Mouse (Mus musculus): Measurements from ENCODE around the gene Slc25a51. TPM values are rescaled to one million over a fixed set of nuclear protein-coding genes. Genes with fewer than 3 reads are reported as not detected.

Gene Slc25a51
- 69.5 and 73.3 TPM in 2 replicates for polyA plus RNA-seq (2015; fragmentation: Nextera tagmentation; extraction: Ambion mirVana)

DNA sequence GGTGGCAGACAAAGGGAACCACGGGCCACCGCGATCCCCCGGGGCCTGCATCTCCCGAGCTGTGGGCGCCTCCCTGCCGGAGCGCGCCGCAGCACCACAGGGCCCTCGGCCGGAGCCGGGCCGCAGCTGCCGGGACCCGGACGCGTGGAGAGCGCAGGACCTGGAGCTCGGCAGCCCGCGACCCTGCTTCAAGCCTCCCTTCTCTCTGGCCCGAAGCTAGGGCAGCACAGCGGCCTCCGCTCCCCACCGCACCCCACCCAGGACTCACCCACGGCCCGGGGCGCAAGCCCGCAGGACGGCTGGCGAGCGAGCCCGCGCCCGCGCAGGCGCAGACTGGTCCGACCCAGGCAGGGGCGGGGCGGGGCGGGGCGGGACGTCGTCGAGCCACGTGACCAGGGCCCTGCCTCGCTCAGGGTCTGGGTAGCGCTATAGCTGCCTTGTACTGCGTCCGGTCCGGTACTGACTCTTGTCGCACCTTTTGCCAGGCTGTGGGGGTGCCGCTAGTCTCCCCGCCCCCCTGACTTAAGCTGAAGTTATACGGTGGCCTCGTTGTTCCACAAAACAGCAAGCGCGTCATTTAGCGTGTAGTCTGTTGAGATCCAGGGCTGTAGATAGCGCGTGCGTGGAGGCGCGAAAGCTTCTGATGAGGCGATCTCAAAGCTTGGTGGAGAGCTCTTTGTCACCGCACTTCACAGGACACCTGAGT is at the start of gene Slc25a51:
Gene Slc25a51, minus strand, starts transcription at position 340 of the 706 bp plus-strand sequence.
- Histone ChIP-seq H3K36me3 (peaks cover 4% of the 10 kb centered on the region), H3K4me1 (replicated peaks) (peaks cover 34% of the 10 kb centered on the region), H3K27me3 (no peaks in the 10 kb centered on the region), H3K4me3 (peak within 1 kb of the TSS; percentile 99), H3K9ac (peak within 1 kb of the TSS; percentile 98), H3K9me3 (no peaks in the 10 kb centered on the region), H3K27ac (replicated peaks) (peak within 1 kb of the TSS; percentile 96), H3K4me2 (peak within 1 kb of the TSS; percentile 96)
- WGBS: under 1% methylated on average over 44 of the region's 67 CpGs
- ATAC-seq (ENCODE audit: low FRiP score, low read depth): peak; percentile 98

DNA sequence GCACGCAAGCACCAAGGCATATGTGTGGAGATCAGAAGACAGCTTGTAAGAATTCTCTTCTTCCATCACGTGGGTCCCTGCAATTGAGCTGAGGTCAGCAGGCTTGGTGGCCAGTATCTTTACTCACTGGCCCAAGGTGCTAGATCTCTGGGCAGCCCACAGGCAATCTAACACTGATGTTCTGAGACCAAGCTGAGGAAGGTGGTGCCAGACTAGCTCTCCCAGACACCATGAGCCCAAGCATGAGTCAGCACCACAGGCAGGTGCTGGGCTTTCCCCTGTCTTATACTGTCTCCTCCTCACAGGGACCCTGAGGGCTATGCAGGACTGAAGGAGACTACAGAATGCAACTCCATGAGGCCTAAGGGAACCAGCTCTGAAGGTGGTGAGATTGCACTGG is 49.0 kb upstream of the Slc25a51 start:
- 91% methylated on average over 2 of the region's 2 CpGs for WGBS
- no peaks in the 10 kb centered on the region for H3K36me3 ChIP-seq
- no peak overlapping the region for H3K27ac ChIP-seq (replicated peaks)
- no peak for ATAC-seq (ENCODE audit: low FRiP score, low read depth)
- H3K27me3 ChIP-seq: no peaks in the 10 kb centered on the region
- H3K9me3 ChIP-seq: no peaks in the 10 kb centered on the region
- no peak overlapping the region for H3K4me3 ChIP-seq
- peaks cover 22% of the 10 kb centered on the region for H3K4me1 ChIP-seq (replicated peaks)
- no peak overlapping the region for H3K4me2 ChIP-seq
- H3K9ac ChIP-seq: no peak overlapping the region

DNA sequence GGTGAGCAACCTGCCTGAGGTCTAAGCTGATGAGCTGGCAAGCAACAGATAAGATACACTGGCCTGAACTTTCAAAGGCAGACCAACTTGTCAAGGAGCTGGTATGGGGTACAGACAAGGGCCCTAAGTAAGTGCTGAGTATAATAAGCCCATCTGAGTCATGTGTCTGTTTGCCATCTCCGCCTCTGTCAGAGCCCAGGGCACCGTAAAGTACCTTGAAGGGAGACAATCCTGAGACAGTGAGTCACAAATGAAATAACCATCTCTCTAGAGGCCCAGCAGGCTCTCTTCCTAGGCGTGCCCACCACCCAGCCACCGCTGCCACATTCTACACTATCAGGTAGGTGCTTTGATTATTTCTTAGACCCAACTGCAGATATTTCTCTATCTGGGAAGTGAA is 46.4 kb upstream of the Slc25a51 start:
- Histone ChIP-seq H3K4me2 (no peak overlapping the region), H3K9me3 (no peaks in the 10 kb centered on the region), H3K9ac (no peak overlapping the region), H3K27ac (replicated peaks) (no peak overlapping the region), H3K4me3 (no peak overlapping the region), H3K27me3 (no peaks in the 10 kb centered on the region), H3K4me1 (replicated peaks) (peaks cover 19% of the 10 kb centered on the region), H3K36me3 (no peaks in the 10 kb centered on the region)
- no peak for ATAC-seq (ENCODE audit: low FRiP score, low read depth)
- 88% methylated on average over 4 of the region's 4 CpGs for WGBS

DNA sequence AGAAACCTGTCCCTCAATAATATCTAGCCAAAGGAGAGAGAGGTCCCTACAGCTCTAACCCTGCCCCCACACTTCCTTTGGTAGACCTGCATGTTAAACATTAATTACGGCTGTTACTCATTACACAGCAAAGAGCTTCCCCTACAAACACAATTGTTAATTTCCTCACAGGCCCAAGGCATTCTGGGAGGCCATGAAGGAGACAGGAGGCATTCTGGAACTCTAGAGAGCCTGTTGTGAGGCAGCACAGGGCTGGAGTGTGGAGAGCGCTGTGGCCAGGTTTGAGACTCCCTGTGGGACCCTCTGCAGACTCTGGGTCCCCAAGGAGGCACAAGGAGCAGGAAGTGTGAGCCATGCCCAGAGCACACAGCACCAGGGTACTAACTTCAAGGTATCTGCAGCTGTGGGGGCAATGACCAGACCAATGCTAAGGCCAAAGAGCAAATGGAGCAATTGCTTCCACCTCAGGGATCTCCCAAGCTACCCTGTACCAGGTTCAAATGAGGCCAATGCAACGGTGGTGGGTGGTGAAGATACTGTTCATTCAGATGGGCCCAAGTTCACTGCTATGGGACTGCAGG is 44.8 kb upstream of the Slc25a51 start:
- Histone ChIP-seq H3K27me3 (no peaks in the 10 kb centered on the region), H3K36me3 (no peaks in the 10 kb centered on the region), H3K4me3 (no peak overlapping the region), H3K4me1 (replicated peaks) (peaks cover 29% of the 10 kb centered on the region), H3K9me3 (no peaks in the 10 kb centered on the region), H3K4me2 (no peak overlapping the region), H3K27ac (replicated peaks) (no peak overlapping the region), H3K9ac (no peak overlapping the region)
- ATAC-seq (ENCODE audit: low FRiP score, low read depth): no peak
- WGBS: 59% methylated on average over 3 of the region's 3 CpGs

DNA sequence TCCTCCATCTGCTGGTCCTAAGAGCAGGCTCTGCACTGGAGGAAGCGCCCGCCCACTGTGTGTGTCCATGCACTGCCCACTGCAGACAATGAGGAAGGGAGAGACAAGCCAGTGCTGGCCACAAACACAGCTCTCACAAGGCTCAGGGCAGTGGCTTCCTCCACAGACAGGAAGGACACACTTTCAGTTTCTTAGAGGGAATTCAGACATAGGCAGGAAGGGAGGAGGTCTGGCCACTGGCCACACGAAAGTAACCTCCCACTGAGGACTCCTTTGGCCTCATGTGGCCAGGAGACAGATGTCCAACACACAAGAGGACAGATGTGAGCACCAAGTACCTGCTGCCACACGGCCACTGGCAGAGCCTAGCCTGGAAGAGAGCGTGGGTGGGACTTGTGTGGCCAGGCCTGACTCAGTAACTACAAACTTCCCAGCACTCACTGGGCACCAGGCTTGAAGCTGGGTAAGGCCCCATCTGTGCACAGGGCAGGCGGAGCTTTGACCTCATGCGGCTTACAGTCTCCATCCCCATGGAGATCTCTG is 44.1 kb upstream of the Slc25a51 start:
- Histone ChIP-seq H3K27ac (replicated peaks) (no peak overlapping the region), H3K4me2 (no peak overlapping the region), H3K27me3 (no peaks in the 10 kb centered on the region), H3K4me3 (no peak overlapping the region), H3K9ac (no peak overlapping the region), H3K4me1 (replicated peaks) (peaks cover 29% of the 10 kb centered on the region), H3K36me3 (no peaks in the 10 kb centered on the region), H3K9me3 (no peaks in the 10 kb centered on the region)
- WGBS: 58% methylated on average over 7 of the region's 7 CpGs
- ATAC-seq (ENCODE audit: low FRiP score, low read depth): peak; percentile 25; the same call in 1 of the 2 replicates

DNA sequence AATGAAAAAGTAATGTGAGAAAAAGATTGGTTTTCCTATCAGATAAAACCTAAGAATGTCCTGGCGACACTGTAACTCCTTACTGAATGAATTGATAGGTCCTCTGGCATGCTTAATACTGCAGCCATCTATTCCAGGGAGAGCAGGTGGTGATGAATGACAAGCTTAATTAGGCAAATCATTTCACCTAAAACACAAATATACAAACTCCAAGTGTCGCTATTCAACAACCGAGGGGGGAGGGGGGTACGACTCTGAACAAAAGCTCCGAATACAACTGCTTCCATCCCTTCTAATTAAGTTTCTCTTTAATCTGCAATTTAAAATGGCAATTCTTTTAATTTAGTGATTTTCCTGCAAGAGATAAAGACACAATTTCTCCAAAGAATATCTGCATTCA is 40.4 kb upstream of the Slc25a51 start:
- WGBS: 47% methylated on average over 5 of the region's 5 CpGs
- Histone ChIP-seq H3K4me2 (no peak overlapping the region), H3K36me3 (no peaks in the 10 kb centered on the region), H3K27me3 (no peaks in the 10 kb centered on the region), H3K9me3 (no peaks in the 10 kb centered on the region), H3K27ac (replicated peaks) (no peak overlapping the region), H3K9ac (no peak overlapping the region), H3K4me1 (replicated peaks) (peaks cover 24% of the 10 kb centered on the region), H3K4me3 (no peak overlapping the region)
- ATAC-seq (ENCODE audit: low FRiP score, low read depth): no peak

DNA sequence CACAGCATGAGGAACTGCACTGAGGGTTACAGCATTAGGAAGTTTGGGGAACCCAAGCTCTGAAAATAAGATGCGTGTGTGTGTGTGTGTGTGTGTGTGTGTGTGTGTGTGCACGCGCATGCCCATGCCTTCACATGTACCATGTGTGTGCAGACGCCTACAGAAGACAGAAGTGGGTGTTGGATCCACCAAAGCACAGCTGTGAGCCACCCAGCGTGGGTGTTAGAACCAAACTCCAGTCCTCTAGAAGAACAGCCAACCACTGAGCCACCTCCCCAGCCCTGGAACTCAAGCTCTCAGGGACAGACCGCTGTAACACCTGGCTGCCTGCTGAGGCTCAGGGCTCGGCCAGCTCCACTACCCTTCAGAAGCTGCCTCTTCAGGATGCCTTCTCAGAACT is 39.9 kb upstream of the Slc25a51 start:
- Histone ChIP-seq H3K9me3 (no peaks in the 10 kb centered on the region), H3K4me2 (no peak overlapping the region), H3K4me3 (no peak overlapping the region), H3K36me3 (no peaks in the 10 kb centered on the region), H3K27me3 (no peaks in the 10 kb centered on the region), H3K9ac (no peak overlapping the region), H3K4me1 (replicated peaks) (peaks cover 21% of the 10 kb centered on the region), H3K27ac (replicated peaks) (no peak overlapping the region)
- WGBS: 79% methylated on average over 7 of the region's 7 CpGs
- ATAC-seq (ENCODE audit: low FRiP score, low read depth): no peak

DNA sequence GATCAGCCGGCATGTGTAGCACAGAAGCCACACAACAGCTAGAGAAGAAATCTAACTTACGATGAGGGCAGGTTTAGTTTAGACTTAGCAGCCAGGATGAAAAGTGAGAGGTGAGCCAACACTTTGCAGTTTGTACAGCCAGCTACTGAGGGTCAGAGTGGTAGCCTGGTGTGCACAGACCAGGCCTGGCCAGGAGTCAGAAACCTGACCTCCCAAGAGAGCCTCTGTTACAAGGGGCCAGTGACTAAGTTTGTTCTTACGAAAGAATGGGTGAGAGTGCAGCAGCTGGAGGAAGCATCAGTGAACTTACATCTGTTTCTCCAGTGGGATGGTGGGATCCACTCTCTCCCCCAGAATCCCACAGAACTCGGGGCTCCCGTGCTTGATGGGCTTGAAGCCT is 38.6 kb upstream of the Slc25a51 start:
- no peaks in the 10 kb centered on the region for H3K9me3 ChIP-seq
- no peak overlapping the region for H3K27ac ChIP-seq (replicated peaks)
- WGBS: 89% methylated on average over 5 of the region's 5 CpGs
- H3K27me3 ChIP-seq: no peaks in the 10 kb centered on the region
- peaks cover 10% of the 10 kb centered on the region; the same call in 1 of the 2 replicates for H3K4me1 ChIP-seq (replicated peaks)
- H3K9ac ChIP-seq: no peak overlapping the region
- no peaks in the 10 kb centered on the region for H3K36me3 ChIP-seq
- no peak overlapping the region for H3K4me3 ChIP-seq
- no peak overlapping the region for H3K4me2 ChIP-seq
- no peak for ATAC-seq (ENCODE audit: low FRiP score, low read depth)

DNA sequence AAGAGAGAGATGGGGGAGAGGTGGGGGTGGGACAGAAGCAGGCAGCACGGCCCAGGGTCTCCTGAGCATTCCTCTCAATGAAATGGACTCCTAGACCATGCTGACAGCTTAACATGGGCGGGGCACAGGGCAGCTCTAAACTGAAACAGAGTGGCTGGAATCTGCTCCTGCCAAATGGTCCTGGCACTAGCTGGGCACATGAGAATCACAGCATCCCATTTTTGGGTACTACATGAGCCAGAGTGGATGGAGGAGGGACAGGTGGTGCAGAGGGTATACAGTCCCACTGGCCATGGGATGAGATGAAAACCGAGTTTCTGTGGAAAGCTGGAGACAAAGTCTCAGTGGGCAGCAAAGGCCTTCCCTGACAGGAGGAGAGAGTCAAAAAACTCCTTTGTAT is 36.7 kb upstream of the Slc25a51 start:
- 57% methylated on average over 3 of the region's 3 CpGs for WGBS

DNA sequence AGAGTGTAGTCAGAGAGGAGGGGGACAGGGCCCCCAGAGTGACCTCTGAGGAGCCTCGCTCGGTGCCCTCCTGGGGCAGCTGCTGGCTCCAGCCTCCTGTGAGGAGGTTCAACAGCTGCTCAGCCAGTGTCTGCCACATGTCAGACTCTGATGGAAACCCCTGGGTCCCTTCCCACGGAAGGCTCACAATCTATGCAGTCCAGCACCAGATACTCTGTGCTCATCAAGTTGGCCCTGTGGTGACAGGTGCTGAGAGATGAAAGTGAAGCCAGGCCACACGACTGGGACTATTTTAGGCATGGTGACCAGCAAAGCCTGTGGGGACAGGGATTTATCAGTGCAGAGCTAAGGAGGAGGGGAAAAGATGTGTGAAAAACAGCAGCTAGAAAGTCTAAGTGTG is 36.2 kb upstream of the Slc25a51 start:
- H3K4me3 ChIP-seq: no peak overlapping the region
- H3K9ac ChIP-seq: no peak overlapping the region
- WGBS: 50% methylated on average over 4 of the region's 4 CpGs
- H3K36me3 ChIP-seq: no peaks in the 10 kb centered on the region
- peaks cover 10% of the 10 kb centered on the region for H3K4me1 ChIP-seq (replicated peaks)
- no peaks in the 10 kb centered on the region for H3K27me3 ChIP-seq
- H3K27ac ChIP-seq (replicated peaks): no peak overlapping the region
- H3K4me2 ChIP-seq: no peak overlapping the region
- H3K9me3 ChIP-seq: no peaks in the 10 kb centered on the region
- no peak for ATAC-seq (ENCODE audit: low FRiP score, low read depth)

More for the DNA sequence above, 36.7 kb upstream of the Slc25a51 start:
- H3K4me2 ChIP-seq: no peak overlapping the region
- no peak for ATAC-seq (ENCODE audit: low FRiP score, low read depth)
- no peaks in the 10 kb centered on the region for H3K36me3 ChIP-seq
- peaks cover 10% of the 10 kb centered on the region for H3K4me1 ChIP-seq (replicated peaks)
- no peaks in the 10 kb centered on the region for H3K9me3 ChIP-seq
- H3K27ac ChIP-seq (replicated peaks): no peak overlapping the region
- no peak overlapping the region for H3K4me3 ChIP-seq
- H3K9ac ChIP-seq: no peak overlapping the region
- H3K27me3 ChIP-seq: no peaks in the 10 kb centered on the region

DNA sequence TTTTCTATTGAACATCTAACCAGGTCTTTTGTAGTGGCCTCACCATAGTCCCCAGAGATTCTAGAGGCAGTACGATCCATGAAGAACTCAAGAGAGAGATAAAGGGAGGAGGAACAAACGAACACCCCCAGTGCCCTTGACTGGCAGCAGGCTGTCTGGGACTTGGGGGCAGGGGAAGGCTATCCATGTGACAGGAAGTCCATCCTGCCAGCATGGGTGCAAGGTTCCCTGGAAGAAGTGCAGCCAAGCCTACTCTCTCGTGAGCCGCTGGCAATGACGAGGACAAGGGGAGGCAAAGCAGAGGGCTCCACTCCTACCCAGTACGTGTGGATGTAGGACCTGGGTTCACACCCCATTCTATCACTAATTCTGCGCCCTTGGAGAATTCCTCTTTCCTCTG is 35.1 kb upstream of the Slc25a51 start:
- Histone ChIP-seq H3K27ac (replicated peaks) (no peak overlapping the region), H3K36me3 (no peaks in the 10 kb centered on the region), H3K4me1 (replicated peaks) (peaks cover 11% of the 10 kb centered on the region), H3K27me3 (no peaks in the 10 kb centered on the region), H3K4me3 (no peak overlapping the region), H3K4me2 (no peak overlapping the region), H3K9ac (no peak overlapping the region), H3K9me3 (no peaks in the 10 kb centered on the region)
- ATAC-seq (ENCODE audit: low FRiP score, low read depth): no peak
- WGBS: 83% methylated on average over 7 of the region's 7 CpGs

DNA sequence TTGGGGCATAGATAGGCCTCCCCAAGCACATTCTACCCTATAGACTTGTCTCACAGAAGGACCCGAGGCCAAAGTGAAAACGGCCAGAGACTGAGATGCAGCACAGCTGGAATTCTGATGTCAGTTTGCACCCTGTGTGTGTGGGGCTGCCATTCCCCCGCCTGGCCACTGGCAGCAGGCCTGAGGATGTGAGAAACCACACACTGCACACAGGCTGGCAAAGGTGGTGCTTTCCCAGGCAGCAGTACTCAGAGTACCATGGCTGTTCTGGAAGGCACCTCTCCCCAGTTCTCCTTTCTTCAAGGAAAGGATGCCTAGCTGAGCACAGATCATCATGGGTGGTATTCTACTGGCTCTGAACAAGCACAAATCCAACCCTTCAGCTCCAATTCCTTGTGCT is 33.7 kb upstream of the Slc25a51 start:
- WGBS: 68% methylated on average over 3 of the region's 3 CpGs
- Histone ChIP-seq H3K4me2 (no peak overlapping the region), H3K4me3 (no peak overlapping the region), H3K4me1 (replicated peaks) (peaks cover 22% of the 10 kb centered on the region), H3K9ac (no peak overlapping the region), H3K27me3 (no peaks in the 10 kb centered on the region), H3K27ac (replicated peaks) (no peak overlapping the region), H3K9me3 (no peaks in the 10 kb centered on the region), H3K36me3 (no peaks in the 10 kb centered on the region)
- no peak for ATAC-seq (ENCODE audit: low FRiP score, low read depth)
